Mouse (Mus musculus): ENCODE measurements around the gene Wbp1l. TPM values are rescaled to one million over a fixed set of nuclear protein-coding genes. Genes with fewer than 3 reads are reported as not detected.

Wbp1l gene
- total RNA-seq, 4 experiments from 2014 or later, result 149 to 232 (median 189) TPM

GRCm38 (mm10) chr19:46631637-46632036 lies 32.8 kb downstream of the Wbp1l start:
- DNase-seq, result no peak

- no peak for DNase-seq
Observed at GRCm38 (mm10) chr19:46635766-46636165, 36.9 kb downstream of the Wbp1l start.

GRCm38 (mm10) chr19:46637598-46637997 lies 38.7 kb downstream of the Wbp1l start:
- no peak for DNase-seq

GRCm38 (mm10) chr19:46639053-46639452 lies 40.2 kb downstream of the Wbp1l start:
- no peak for DNase-seq

GRCm38 (mm10) chr19:46639496-46639895 lies 40.6 kb downstream of the Wbp1l start:
- DNase-seq, result no peak

- no peak for DNase-seq
Observed at GRCm38 (mm10) chr19:46640780-46641179, 41.9 kb downstream of the Wbp1l start.

GRCm38 (mm10) chr19:46641420-46642085 lies 42.7 kb downstream of the Wbp1l start:
- peak; percentile 81 for DNase-seq

- no peak for DNase-seq
Observed at GRCm38 (mm10) chr19:46642136-46642753, 43.4 kb downstream of the Wbp1l start.

- DNase-seq, result no peak
Observed at GRCm38 (mm10) chr19:46643236-46643635, 44.4 kb downstream of the Wbp1l start.

GRCm38 (mm10) chr19:46644343-46644792 lies 45.5 kb downstream of the Wbp1l start:
- no peak for DNase-seq

- no peak for DNase-seq
Observed at GRCm38 (mm10) chr19:46644793-46645602, 46.1 kb downstream of the Wbp1l start.

- no peak for DNase-seq
Observed at GRCm38 (mm10) chr19:46646041-46646481, 47.2 kb downstream of the Wbp1l start.

GRCm38 (mm10) chr19:46647254-46647653 lies 48.4 kb downstream of the Wbp1l start:
- DNase-seq, result no peak

GRCm38 (mm10) chr19:46647850-46648249 lies 49.0 kb downstream of the Wbp1l start:
- DNase-seq, result no peak

- DNase-seq, result no peak
Observed at GRCm38 (mm10) chr19:46648565-46648964, 49.7 kb downstream of the Wbp1l start.

GRCm38 (mm10) chr19:46653188-46653587 lies 54.3 kb downstream of the Wbp1l start:
- no peak for DNase-seq

- DNase-seq, result no peak
Observed at GRCm38 (mm10) chr19:46653616-46654235, 54.8 kb downstream of the Wbp1l start.

GRCm38 (mm10) chr19:46655626-46656025 lies 56.7 kb downstream of the Wbp1l start:
- DNase-seq, result no peak

GRCm38 (mm10) chr19:46656151-46656840 lies 57.4 kb downstream of the Wbp1l start:
- DNase-seq, result no peak

GRCm38 (mm10) chr19:46657339-46658020 lies 58.6 kb downstream of the Wbp1l start:
- no peak for DNase-seq

GRCm38 (mm10) chr19:46658348-46658747 lies 59.5 kb downstream of the Wbp1l start:
- no peak for DNase-seq

- DNase-seq, result no peak
Observed at GRCm38 (mm10) chr19:46658851-46659250, 60.0 kb downstream of the Wbp1l start.
